Mouse (Mus musculus) CD4-positive, CD25-positive, alpha-beta regulatory T cell, adult 4 months (primary cell): Measurements from ENCODE around the gene Creb3l1. TPM values are rescaled to one million over a fixed set of nuclear protein-coding genes. Genes with fewer than 3 reads are reported as not detected.
A peak's percentile ranks its signal among the peaks of the same experiment; 100 is the strongest.

Source experiments
- ATAC-seq: one replicate; pipeline ENCODE4 v1.8.0; 2017
- polyA plus RNA-seq, 2 experiments: library from polyadenylated mRNA; unstranded; fragments of 100-300 nt; shearing (Covaris generic); gene quantifications; one replicate each; pipeline ENCODE4 v1.2.1; 2017

Creb3l1 gene
- polyA plus RNA-seq, 2 experiments from 2014 or later, result 0.77 to 1.2 TPM

- no peak for ATAC-seq
Measured at GRCm38 (mm10) chr2:92030554-92030953, 6.3 kb upstream of the Creb3l1 start.

- no peak for ATAC-seq
Measured at GRCm38 (mm10) chr2:92029387-92030133, 5.3 kb upstream of the Creb3l1 start.

GRCm38 (mm10) chr2:92027811-92028590 is 3.7 kb upstream of the Creb3l1 start:
- ATAC-seq, result no peak

- ATAC-seq, result no peak
Measured at GRCm38 (mm10) chr2:92025966-92026365, 1.7 kb upstream of the Creb3l1 start.

- no peak for ATAC-seq
Measured at GRCm38 (mm10) chr2:92025202-92025601, 900 bp upstream of the Creb3l1 start.

- ATAC-seq, result no peak
Measured at GRCm38 (mm10) chr2:92023362-92024273, 684 bp downstream of the Creb3l1 start.

- ATAC-seq, result no peak
Measured at GRCm38 (mm10) chr2:92020676-92021265, 3.5 kb downstream of the Creb3l1 start.

GRCm38 (mm10) chr2:92017440-92017839 is 6.9 kb downstream of the Creb3l1 start:
- no peak for ATAC-seq

GRCm38 (mm10) chr2:92016981-92017380 is 7.3 kb downstream of the Creb3l1 start:
- ATAC-seq, result no peak

- no peak for ATAC-seq
Measured at GRCm38 (mm10) chr2:92014891-92015290, 9.4 kb downstream of the Creb3l1 start.

GRCm38 (mm10) chr2:92014248-92014647 is 10.1 kb downstream of the Creb3l1 start:
- no peak for ATAC-seq

- no peak for ATAC-seq
Measured at GRCm38 (mm10) chr2:92012768-92013445, 11.4 kb downstream of the Creb3l1 start.

GRCm38 (mm10) chr2:92011424-92012353 is 12.6 kb downstream of the Creb3l1 start:
- no peak for ATAC-seq

GRCm38 (mm10) chr2:92008623-92009404 is 15.5 kb downstream of the Creb3l1 start:
- no peak for ATAC-seq

GRCm38 (mm10) chr2:92007933-92008622 is 16.2 kb downstream of the Creb3l1 start:
- ATAC-seq, result peak; percentile 100

GRCm38 (mm10) chr2:92006983-92007921 is 17.1 kb downstream of the Creb3l1 start:
- ATAC-seq, result no peak

GRCm38 (mm10) chr2:92006491-92006890 is 17.8 kb downstream of the Creb3l1 start:
- ATAC-seq, result no peak

- ATAC-seq, result no peak
Measured at GRCm38 (mm10) chr2:92004617-92005016, 19.7 kb downstream of the Creb3l1 start.
